Mouse (Mus musculus): Measurements from ENCODE around the gene Cdc42se2.

DNA sequence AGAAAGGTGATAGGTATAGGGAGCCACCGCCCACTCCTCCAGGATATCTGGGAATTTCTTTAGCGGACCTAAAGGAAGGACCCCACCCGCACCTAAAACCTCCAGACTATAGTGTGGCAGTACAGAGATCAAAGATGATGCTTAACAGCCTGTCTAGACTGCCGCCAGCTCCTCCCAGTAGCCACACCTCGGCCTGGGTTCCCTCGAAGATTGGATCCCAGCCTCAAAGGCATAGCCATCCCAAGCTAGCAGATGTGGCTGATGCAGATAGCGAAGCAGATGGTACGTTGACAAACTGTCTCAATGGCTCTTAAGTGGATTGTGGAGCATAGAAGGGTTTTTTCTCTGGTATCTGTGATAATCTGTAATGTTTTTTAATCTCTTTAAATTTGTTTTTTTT, 93.2 kb downstream of the Cdc42se2 start:
- TF ChIP-seq CTCF (IDR thresholded peaks at IDR 0.05; ENCODE audit: insufficient read depth, low read depth, low read length) = no peak
- no peak for TF ChIP-seq POLR2A (IDR thresholded peaks at IDR 0.05; ENCODE audit: insufficient read depth, low read depth, low read length)
